Mouse (Mus musculus): ENCODE data around the gene Zfp444. TPM values are rescaled to one million over a fixed set of nuclear protein-coding genes. Genes with fewer than 3 reads are reported as not detected.
A peak's percentile ranks its signal among the peaks of the same experiment; 100 is the strongest.
"Not testable (repeated sequence)": the region's sequence is repeated elsewhere in the genome, so short reads cannot be mapped to it uniquely, and the experiment has no call there.

Gene Zfp444
- total RNA-seq, 2 experiments from 2014 or later, result 58.2 to 66.7 TPM

DNA sequence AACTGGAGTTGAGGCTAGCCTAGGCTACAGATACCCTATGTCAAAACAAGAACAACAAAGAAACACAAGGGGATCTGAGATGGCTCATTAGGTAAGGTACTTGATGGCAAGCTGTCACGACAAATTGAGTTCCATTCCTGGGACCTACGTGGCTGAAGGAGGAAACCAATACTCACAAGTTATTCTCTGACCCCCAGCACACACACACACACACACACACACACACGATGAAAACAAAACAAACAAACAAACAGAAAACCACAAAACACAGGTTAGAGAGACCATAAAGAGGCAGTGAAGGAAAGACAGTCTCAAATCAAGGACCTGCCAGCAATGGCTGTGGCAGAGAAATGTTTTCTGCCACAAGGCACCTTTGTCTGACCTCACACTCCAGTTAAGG lies 24.8 kb downstream of the Zfp444 start, which contains the start of gene Galp:
Gene Galp (plus strand): TSS at position 301 of the 400 bp plus-strand sequence.
- DNase-seq (ENCODE audit: extremely low spot score in 1 of 2, low spot score in 1 of 2), result no peak

DNA sequence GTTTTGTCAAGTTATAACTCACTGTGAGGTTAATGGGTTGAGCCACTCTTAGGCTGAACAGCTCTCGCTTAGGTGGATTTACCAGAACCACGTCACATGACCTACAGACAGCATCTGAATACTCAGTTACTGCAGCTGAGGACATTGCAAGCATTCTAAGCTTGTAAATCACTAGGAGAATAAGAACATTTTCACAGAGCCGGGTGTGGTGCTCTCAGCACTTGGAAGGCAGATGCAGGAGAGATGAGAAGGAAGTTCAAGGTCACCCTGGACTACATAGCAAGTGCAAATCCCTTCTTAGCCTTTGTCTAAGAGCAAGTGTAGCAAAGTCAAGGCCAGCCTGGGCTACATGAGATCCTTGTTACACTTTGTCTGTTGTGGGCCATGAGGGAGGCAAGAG lies 32.2 kb downstream of the Zfp444 start:
- no peak for DNase-seq (ENCODE audit: extremely low spot score in 1 of 2, low spot score in 1 of 2)

DNA sequence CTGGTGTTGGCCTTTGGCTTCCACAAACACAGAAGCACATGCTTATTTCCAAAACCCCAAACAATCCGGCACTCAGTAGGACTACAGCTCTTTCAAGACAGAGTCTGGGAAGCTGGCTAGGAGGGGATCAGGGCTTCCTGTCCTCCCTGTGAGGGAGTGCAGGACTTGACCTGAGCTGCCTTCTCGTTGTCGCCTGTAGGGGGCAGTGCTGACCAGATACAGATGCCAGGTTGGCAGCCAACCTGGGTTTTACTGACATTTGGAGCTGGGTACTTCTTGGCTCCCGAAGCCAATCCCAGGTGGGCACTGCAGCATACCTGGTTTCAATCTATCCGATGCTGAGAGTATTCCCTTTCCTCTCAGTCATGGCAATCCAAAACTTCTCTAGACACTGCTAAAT lies 41.1 kb downstream of the Zfp444 start:
- DNase-seq (ENCODE audit: extremely low spot score in 1 of 2, low spot score in 1 of 2), result peak in 1 of 2 experiments; percentile 52

DNA sequence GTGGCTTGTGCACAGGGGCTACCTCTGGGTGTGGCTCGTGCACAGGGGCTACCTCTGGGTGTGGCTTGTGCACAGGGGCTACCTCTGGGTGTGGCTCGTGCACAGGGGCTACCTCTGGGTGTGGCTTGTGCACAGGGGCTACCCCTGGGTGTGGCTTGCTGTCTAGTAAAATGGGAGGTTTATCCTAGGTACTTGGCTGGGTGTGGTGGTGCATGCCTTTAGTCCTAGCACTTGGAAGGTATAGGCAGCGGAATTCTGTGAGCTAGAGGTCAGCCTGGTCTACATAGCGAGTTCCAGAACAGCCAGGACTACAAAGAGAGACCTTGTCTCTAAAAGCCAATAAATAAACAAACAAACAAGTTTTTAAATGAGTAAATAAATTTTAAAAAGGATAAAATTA lies 42.7 kb downstream of the Zfp444 start:
- DNase-seq (ENCODE audit: extremely low spot score in 1 of 2, low spot score in 1 of 2), result not testable (repeated sequence)

DNA sequence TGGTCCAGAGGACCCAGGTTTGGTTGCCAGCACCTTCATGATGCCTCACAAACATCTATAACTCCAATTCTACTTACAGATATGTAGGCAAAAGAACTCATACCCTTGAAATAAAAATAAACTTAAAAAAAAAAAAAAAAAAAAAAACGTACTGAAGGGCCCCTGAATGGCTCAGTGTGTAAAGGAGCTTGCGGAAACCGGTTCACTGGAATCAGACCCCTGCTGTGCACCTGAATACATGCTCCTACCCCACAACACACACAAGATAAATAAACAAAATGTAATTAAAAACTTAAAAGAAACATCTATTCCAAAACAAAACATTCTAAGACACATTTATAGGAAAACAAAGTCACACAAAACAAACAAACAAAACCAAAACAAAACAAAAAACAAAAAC lies 48.1 kb downstream of the Zfp444 start:
- no peak for DNase-seq (ENCODE audit: extremely low spot score in 1 of 2, low spot score in 1 of 2)

DNA sequence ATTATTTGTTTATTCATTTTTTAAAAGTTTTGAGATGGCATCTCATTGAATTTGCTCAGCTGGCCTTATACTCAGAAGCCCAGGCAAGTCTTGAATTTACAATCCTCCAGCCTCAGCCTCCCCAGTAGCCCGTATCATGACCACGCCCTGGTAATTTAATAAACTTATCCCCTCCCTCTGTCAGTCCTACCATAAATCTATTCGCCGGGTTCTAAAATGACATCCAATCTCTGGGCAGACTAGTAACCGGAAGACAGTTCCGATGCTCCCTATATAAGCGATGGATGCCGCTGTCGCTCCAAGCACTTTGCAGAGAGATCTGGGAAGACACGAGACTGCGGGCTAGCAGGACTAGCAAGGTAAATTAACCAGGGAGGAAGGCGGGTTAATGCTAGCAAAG lies 50.0 kb downstream of the Zfp444 start, which contains the start of gene Zscan5b:
Gene Zscan5b (plus strand): TSS at position 301 of the 400 bp plus-strand sequence.
- DNase-seq (ENCODE audit: extremely low spot score in 1 of 2, low spot score in 1 of 2), result no peak

DNA sequence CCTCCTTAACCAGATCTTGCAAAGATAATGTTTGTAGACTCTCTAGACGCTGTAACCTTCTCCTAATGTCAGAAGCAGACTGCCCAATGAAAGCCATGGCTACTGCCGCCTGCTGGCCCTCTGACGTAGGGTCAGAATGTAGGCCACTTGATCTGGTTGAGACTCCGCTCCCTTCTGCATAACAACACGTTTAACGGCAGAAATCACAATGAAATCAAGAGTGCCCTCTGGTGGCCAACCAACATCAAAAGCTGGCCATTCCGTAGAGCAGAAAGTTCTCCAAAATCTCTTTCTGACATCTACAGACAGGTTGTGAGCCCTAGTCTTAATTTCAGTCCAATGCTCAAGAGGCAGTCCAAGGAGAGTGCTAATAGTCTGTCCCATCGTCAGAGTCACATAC lies 56.5 kb downstream of the Zfp444 start:
- peak in 1 of 2 experiments; percentile 25 for DNase-seq (ENCODE audit: extremely low spot score in 1 of 2, low spot score in 1 of 2)

DNA sequence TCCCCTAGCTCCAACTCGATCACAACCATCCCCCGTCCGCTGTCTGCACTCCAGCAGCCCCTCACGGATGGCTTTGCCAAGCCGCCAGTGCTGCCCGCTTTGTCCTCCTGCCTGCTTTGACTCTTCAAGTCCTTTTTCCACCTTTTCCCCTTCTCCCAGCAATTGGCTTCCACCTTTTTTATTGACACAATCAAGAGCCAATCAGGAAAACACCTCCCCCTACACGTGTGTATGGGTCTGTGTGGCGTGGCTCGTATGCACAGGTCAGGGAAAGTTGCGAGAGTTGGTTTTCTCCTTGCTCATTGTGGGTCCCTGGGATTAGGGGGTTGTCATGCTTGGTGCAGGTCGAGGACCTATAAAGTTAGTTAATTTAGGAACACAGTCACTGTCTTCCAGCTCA lies 67.8 kb downstream of the Zfp444 start:
- DNase-seq (ENCODE audit: extremely low spot score in 1 of 2, low spot score in 1 of 2), result no peak

DNA sequence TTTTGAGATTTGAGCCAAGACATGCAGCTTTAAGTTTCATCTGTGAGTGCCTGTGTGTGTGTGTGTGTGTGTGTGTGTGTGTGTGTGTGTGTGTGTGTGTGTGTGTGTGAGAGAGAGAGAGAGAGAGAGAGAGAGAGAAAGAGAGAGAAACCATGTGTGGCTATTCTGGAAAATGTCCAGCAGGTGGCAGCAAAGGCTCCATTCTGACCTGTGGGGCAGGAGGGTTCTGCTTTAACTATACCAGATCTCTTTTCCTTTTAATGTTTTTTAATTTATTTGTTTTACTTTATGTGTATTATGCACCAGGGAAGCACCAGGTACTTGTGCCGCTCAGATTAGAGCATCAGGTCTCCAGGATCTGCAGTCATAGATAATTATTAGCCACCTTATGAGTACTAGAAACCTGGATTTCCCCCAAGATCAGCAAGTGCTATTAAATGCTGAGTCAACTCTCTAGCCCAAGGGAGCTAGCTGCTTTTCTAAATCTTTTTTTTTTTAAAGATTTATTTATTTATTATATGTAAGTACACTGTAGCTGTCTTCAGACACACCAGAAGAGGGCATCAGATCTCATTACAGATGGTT lies 68.9 kb downstream of the Zfp444 start:
- DNase-seq (ENCODE audit: extremely low spot score in 1 of 2, low spot score in 1 of 2), result peak; percentile 19 to 49

Other genes starting within 250 kb of the Zfp444 start
- gene Vmn1r65, start 161.2 kb upstream of the Zfp444 start, total RNA-seq (2021), result not detected
- gene Nlrp4c, start 127.1 kb upstream of the Zfp444 start, total RNA-seq (2021), result not detected
- 10 to 100 TPM; 25.5 to 28.2 TPM for gene Zfp787, start 16.2 kb upstream of the Zfp444 start, total RNA-seq (2021)
- not detected for gene Galp, start 24.9 kb downstream of the Zfp444 start, total RNA-seq (2021)
- not detected for gene Zscan5b, start 50.1 kb downstream of the Zfp444 start, total RNA-seq (2021)
- gene Epp13, start 80.5 kb downstream of the Zfp444 start, total RNA-seq (2021), result not detected
- gene Zfp667, start 114.4 kb downstream of the Zfp444 start, total RNA-seq (2021), result 10 to 100 TPM; 16.5 to 17.6 TPM
- gene Zfp583, start 159.1 kb downstream of the Zfp444 start, total RNA-seq (2021), result 10 to 100 TPM; 10.2 to 12.0 TPM
- gene Gm3854, start 171.5 kb downstream of the Zfp444 start, total RNA-seq (2021), result 1 to 10 TPM; 5.8 to 6.7 TPM
- gene Zfp78, start 191.1 kb downstream of the Zfp444 start, total RNA-seq (2021), result 1 to 10 TPM; 3.8 to 5.6 TPM
- 1 to 10 TPM; 6.7 to 7.8 TPM for gene Zfp28, start 211.1 kb downstream of the Zfp444 start, total RNA-seq (2021)
- 10 to 100 TPM; 18.4 to 22.0 TPM for gene Smim17, start 226.5 kb downstream of the Zfp444 start, total RNA-seq (2021)
- gene Gm20715, start 238.1 kb downstream of the Zfp444 start, total RNA-seq (2021), result under 1 TPM; 0.15 to 0.23 TPM

All from layer of hippocampus, postnatal 25 days (tissue).